Mouse (Mus musculus): ENCODE measurements at regions not wholly inside any gene's neighbourhood (a gene's known extent, or its start where the extent isn't known, plus 50 kb on each side); places are given as distances from the start of the nearest gene placed in this dataset.

- Histone ChIP-seq H3K79me2 (ENCODE audit: control insufficient read depth, insufficient read depth, low read length, poor library complexity) (no peaks in the 10 kb centered on the region), H3K27ac (ENCODE audit: control insufficient read depth, low read depth, low read length) (no peak overlapping the region), H3K4me1 (ENCODE audit: control insufficient read depth in 1 of 2, insufficient read depth in 2 of 2, low read length in 2 of 2) (no peaks in the 10 kb centered on the region), H3K4me3 (ENCODE audit: control insufficient read depth in 1 of 2, insufficient read depth in 1 of 2, low read depth in 2 of 2, low read length in 2 of 2) (no peak overlapping the region), H3K36me3 (ENCODE audit: control insufficient read depth in 1 of 2, insufficient read depth in 2 of 2, low read length in 2 of 2) (no peaks in the 10 kb centered on the region), H3K9me3 (replicated peaks; ENCODE audit: insufficient read depth, low read length) (no peaks in the 10 kb centered on the region), H3K9ac (ENCODE audit: control insufficient read depth, low read depth, low read length, poor library complexity, severe bottlenecking) (no peak overlapping the region), H3K27me3 (ENCODE audit: control insufficient read depth in 1 of 2, insufficient read depth in 2 of 2, low read length in 2 of 2) (no peaks in the 10 kb centered on the region)
- no peak for TF ChIP-seq SIN3A (IDR thresholded peaks at IDR 0.05; ENCODE audit: low read length)
- TF ChIP-seq MYB (IDR thresholded peaks at IDR 0.05; ENCODE audit: low read depth, low read length): no peak
- TF ChIP-seq SMC3 (IDR thresholded peaks at IDR 0.05; ENCODE audit: low read depth, low read length): no peak
- TF ChIP-seq E2F4 (IDR thresholded peaks at IDR 0.05; ENCODE audit: borderline replicate concordance, low read depth, low read length): no peak
- TF ChIP-seq MAX (IDR thresholded peaks at IDR 0.05; ENCODE audit: low read length): no peak
- no peak for TF ChIP-seq GATA1 (IDR thresholded peaks at IDR 0.05; ENCODE audit: low read depth, low read length)
- no peak for TF ChIP-seq HCFC1 (IDR thresholded peaks at IDR 0.05; ENCODE audit: low read depth, low read length)
- no peak for TF ChIP-seq MYC (IDR thresholded peaks at IDR 0.05; ENCODE audit: low read depth, low read length)
- no peak for TF ChIP-seq CHD2 (IDR thresholded peaks at IDR 0.05; ENCODE audit: low read length)
- TF ChIP-seq RAD21 (IDR thresholded peaks at IDR 0.05; ENCODE audit: low read depth, low read length): no peak
- TF ChIP-seq KAT2A (conservative IDR thresholded peaks at IDR 0.05; ENCODE audit: low read depth, low read length): no peak
- TF ChIP-seq NRF1 (IDR thresholded peaks at IDR 0.05; ENCODE audit: insufficient read depth, low read depth, low read length, poor library complexity, severe bottlenecking): no peak
- TF ChIP-seq POLR2AphosphoS2 (IDR thresholded peaks at IDR 0.05; ENCODE audit: low read length): no peak
- DNase-seq (ENCODE audit: low read depth, low spot score): no peak
These were observed 404.8 kb upstream of the Mki67 start for GRCm38 (mm10) chr7:136120930-136121329.

GRCm38 (mm10) chr7:136121406-136121805 is 405.2 kb upstream of the Mki67 start:
- no peak overlapping the region for H3K9ac ChIP-seq (ENCODE audit: control insufficient read depth, low read depth, low read length, poor library complexity, severe bottlenecking)
- no peaks in the 10 kb centered on the region for H3K9me3 ChIP-seq (replicated peaks; ENCODE audit: insufficient read depth, low read length)
- no peak for DNase-seq (ENCODE audit: low read depth, low spot score)
- H3K36me3 ChIP-seq (ENCODE audit: control insufficient read depth in 1 of 2, insufficient read depth in 2 of 2, low read length in 2 of 2): no peaks in the 10 kb centered on the region
- H3K4me3 ChIP-seq (ENCODE audit: control insufficient read depth in 1 of 2, insufficient read depth in 1 of 2, low read depth in 2 of 2, low read length in 2 of 2): no peak overlapping the region
- no peaks in the 10 kb centered on the region for H3K27me3 ChIP-seq (ENCODE audit: control insufficient read depth in 1 of 2, insufficient read depth in 2 of 2, low read length in 2 of 2)
- no peaks in the 10 kb centered on the region for H3K4me1 ChIP-seq (ENCODE audit: control insufficient read depth in 1 of 2, insufficient read depth in 2 of 2, low read length in 2 of 2)
- H3K27ac ChIP-seq (ENCODE audit: control insufficient read depth, low read depth, low read length): no peak overlapping the region
- H3K79me2 ChIP-seq (ENCODE audit: control insufficient read depth, insufficient read depth, low read length, poor library complexity): no peaks in the 10 kb centered on the region
- no peak for TF ChIP-seq KAT2A (conservative IDR thresholded peaks at IDR 0.05; ENCODE audit: low read depth, low read length)
- TF ChIP-seq RCOR1 (IDR thresholded peaks at IDR 0.05; ENCODE audit: low read depth, low read length): no peak
- no peak for TF ChIP-seq E2F4 (IDR thresholded peaks at IDR 0.05; ENCODE audit: borderline replicate concordance, low read depth, low read length)
- TF ChIP-seq MAZ (IDR thresholded peaks at IDR 0.05; ENCODE audit: low read depth, low read length): no peak
- TF ChIP-seq CTCF (IDR thresholded peaks at IDR 0.05 in 2 of 3, conservative IDR thresholded peaks at IDR 0.05 in 1 of 3; ENCODE audit: control insufficient read depth in 1 of 3, insufficient read depth in 1 of 3, low read depth in 2 of 3, low read length in 3 of 3, poor library complexity in 1 of 3, severe bottlenecking in 1 of 3): no peak
- TF ChIP-seq POLR2A (IDR thresholded peaks at IDR 0.05; ENCODE audit: control insufficient read depth in 1 of 2, insufficient read depth in 1 of 2, low read depth in 1 of 2, low read length in 2 of 2, poor library complexity in 1 of 2): no peak
- TF ChIP-seq NELFE (IDR thresholded peaks at IDR 0.05; ENCODE audit: low read depth, low read length): no peak
- no peak for TF ChIP-seq SIN3A (IDR thresholded peaks at IDR 0.05; ENCODE audit: low read length)
- TF ChIP-seq MAX (IDR thresholded peaks at IDR 0.05; ENCODE audit: low read length): no peak
- no peak for TF ChIP-seq EP300 (IDR thresholded peaks at IDR 0.05; ENCODE audit: low read depth in 1 of 2, low read length in 2 of 2)
- no peak for TF ChIP-seq CHD2 (IDR thresholded peaks at IDR 0.05; ENCODE audit: low read length)
- no peak for TF ChIP-seq ETS1 (IDR thresholded peaks at IDR 0.05; ENCODE audit: low read depth, low read length)
- TF ChIP-seq UBTF (IDR thresholded peaks at IDR 0.05; ENCODE audit: borderline replicate concordance, insufficient read depth, low read depth, low read length): no peak
- no peak for TF ChIP-seq GATA1 (IDR thresholded peaks at IDR 0.05; ENCODE audit: low read depth, low read length)
- no peak for TF ChIP-seq USF1 (IDR thresholded peaks at IDR 0.05; ENCODE audit: low read depth, low read length)
- no peak for TF ChIP-seq TBP (IDR thresholded peaks at IDR 0.05; ENCODE audit: low read depth, low read length)
- no peak for TF ChIP-seq MEF2A (IDR thresholded peaks at IDR 0.05; ENCODE audit: extremely low read depth, insufficient replicate concordance, low read depth, low read length, poor library complexity, severe bottlenecking)

Measured in MEL (cell line).